Mouse (Mus musculus) heart, embryonic 12.5 days (tissue): ENCODE results near the gene Zfp1. TPM values are rescaled to one million over a fixed set of nuclear protein-coding genes. Genes with fewer than 3 reads are reported as not detected.

ENCODE experiments used
- ATAC-seq: fragments of 200-750 bp; cut with Nextera tagmentation; 2 replicates; pipeline ENCODE4 v1.8.0; 2017; ENCODE audit warnings: moderate TSS enrichment, moderate library complexity; ENCODE audit not compliant: insufficient number of reproducible peaks, low FRiP score
- H3K27ac ChIP-seq: fragments of 300-500 bp; sonication (generic); 2 replicates; pipeline ENCODE4 v1.5.1; 2016; ENCODE audit warnings: mild to moderate bottlenecking, moderate library complexity; ENCODE audit not compliant: poor library complexity, severe bottlenecking
- H3K27me3 ChIP-seq: fragments of 300-500 bp; sonication (generic); replicated peaks from 2 replicates; pipeline ENCODE4 v1.6.1; 2016; ENCODE audit warnings: mild to moderate bottlenecking, moderate library complexity
- H3K36me3 ChIP-seq: fragments of 300-500 bp; sonication (generic); 2 replicates; pipeline ENCODE4 v1.6.1; 2016; ENCODE audit warnings: mild to moderate bottlenecking, moderate library complexity
- H3K4me1 ChIP-seq: fragments of 300-500 bp; sonication (generic); replicated peaks from 2 replicates; pipeline ENCODE4 v1.6.1; 2016; ENCODE audit warnings: mild to moderate bottlenecking
- H3K4me2 ChIP-seq: fragments of 300-500 bp; sonication (generic); 2 replicates; pipeline ENCODE4 v1.6.1; 2016; ENCODE audit warnings: mild to moderate bottlenecking, moderate library complexity
- H3K4me3 ChIP-seq: fragments of 300-500 bp; sonication (generic); 2 replicates; pipeline ENCODE4 v1.5.1; 2016; ENCODE audit warnings: mild to moderate bottlenecking
- H3K9ac ChIP-seq: fragments of 300-500 bp; sonication (generic); 2 replicates; pipeline ENCODE4 v1.6.1; 2016; ENCODE audit warnings: mild to moderate bottlenecking, moderate library complexity
- H3K9me3 ChIP-seq: fragments of 300-500 bp; sonication (generic); replicated peaks from 2 replicates; pipeline ENCODE4 v1.6.1; 2016; ENCODE audit warnings: mild to moderate bottlenecking, moderate library complexity
- WGBS: fragments of 180-500 bp; shearing (Covaris S2); methylation state at CpG from one replicate; pipeline ENCODE4 v1.1.7; 2016; 5-methylcytosine and 5-hydroxymethylcytosine counted together
- polyA plus RNA-seq: library from polyadenylated mRNA; unstranded; fragments of >200 nt; fragmentation: Nextera tagmentation; extraction: Ambion mirVana; gene quantifications from 2 replicates; pipeline ENCODE4 v1.2.1, GENCODE M21; 2016

Zfp1 gene
- polyA plus RNA-seq, 1 experiment from 2014 or later: 14.4 TPM

DNA sequence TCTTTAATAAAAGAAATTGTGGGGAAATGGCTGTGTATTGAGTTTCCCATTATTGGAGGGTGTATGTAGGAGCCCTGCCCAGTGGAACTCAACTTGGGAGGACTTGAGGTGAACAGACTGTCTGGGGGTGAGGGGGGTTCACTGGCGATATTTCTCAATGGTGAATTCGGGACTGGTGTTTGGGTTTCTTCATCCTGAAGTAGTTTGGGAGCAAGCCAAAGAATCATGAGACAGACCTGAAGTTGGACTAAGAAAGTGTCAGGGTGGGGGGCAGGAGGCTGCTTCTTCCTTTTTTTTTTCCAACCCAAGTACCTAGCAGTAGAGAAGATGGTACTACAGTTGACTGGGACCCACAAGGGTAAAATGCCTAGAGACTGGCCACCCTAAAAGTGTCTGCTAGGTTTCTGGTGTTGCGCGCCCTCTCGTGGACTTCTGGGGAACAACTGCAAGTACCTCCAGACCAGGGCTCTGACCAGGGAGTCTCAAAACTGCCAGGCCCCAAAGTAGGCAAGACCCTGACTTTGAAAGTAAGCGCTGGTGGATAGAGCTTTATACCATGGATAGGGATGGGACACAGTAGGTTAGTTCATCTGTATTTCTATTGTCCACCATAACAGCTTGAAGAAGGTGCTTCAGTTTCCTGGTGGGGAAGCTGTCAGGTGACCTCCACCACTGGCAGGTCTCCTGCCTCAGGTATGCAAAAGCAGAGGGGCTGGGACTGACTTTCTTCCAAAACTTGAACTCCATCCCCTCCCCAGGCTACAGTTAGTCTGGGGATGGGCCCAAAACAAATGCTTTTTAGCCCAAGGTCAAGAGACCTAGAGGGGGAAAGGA lies 17.3 kb upstream of the Zfp1 start:
- Histone ChIP-seq H3K4me3 (no peak overlapping the region), H3K27me3 (no peaks in the 10 kb centered on the region), H3K4me1 (peaks cover 16% of the 10 kb centered on the region), H3K4me2 (no peak overlapping the region), H3K9me3 (no peaks in the 10 kb centered on the region), H3K9ac (no peak overlapping the region), H3K36me3 (peaks cover 18% of the 10 kb centered on the region; the same call in 1 of the 2 replicates), H3K27ac (no peak overlapping the region)
- ATAC-seq: 0 out of 2 replicates have a peak, but pooled peaks have one; percentile 17
- 30% methylated on average over 6 of the region's 6 CpGs for WGBS

DNA sequence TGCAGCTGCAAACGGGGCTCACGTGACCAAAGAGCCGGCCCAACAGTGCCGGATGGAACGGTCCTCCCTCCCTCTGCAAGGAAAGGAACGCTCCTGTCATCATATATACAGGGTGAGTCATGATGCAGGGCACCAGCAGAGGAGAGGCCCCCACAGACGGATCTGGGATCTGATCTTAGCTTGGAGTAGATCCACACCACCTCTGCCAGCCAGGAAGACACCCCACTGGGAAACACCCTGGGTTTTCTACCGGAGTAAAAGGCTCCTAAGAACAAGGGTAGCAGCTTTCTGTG lies 16.7 kb upstream of the Zfp1 start:
- Histone ChIP-seq H3K27ac (no peak overlapping the region), H3K4me1 (peaks cover 16% of the 10 kb centered on the region), H3K4me2 (no peak overlapping the region), H3K9ac (no peak overlapping the region), H3K27me3 (no peaks in the 10 kb centered on the region), H3K9me3 (no peaks in the 10 kb centered on the region), H3K36me3 (peaks cover 13% of the 10 kb centered on the region; the same call in 1 of the 2 replicates), H3K4me3 (no peak overlapping the region)
- no peak for ATAC-seq
- 67% methylated on average over 8 of the region's 8 CpGs for WGBS

DNA sequence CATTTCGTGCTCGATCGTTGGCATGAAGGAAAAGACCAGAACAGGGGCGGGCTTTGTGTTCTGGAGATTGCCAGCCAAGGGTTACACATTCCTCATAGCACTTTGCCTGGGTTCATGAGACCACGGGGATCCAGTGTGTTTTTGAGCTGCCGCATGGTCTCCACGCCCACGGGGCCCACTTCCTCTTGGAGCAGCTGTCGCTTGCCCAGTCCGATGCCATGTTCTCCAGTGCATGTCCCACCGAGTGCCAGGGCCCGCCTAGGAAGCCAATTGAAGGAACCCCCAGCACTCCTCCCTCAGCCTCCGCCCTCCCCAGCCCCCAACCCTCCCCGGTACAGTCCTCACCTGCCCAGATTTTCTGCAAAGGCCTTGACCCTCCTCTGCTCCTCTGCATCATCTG lies 16.3 kb upstream of the Zfp1 start:
- Histone ChIP-seq H3K4me2 (no peak overlapping the region), H3K36me3 (peaks cover 8% of the 10 kb centered on the region; the same call in 1 of the 2 replicates), H3K27ac (no peak overlapping the region), H3K9me3 (no peaks in the 10 kb centered on the region), H3K27me3 (no peaks in the 10 kb centered on the region), H3K4me3 (no peak overlapping the region), H3K4me1 (peaks cover 16% of the 10 kb centered on the region), H3K9ac (no peak overlapping the region)
- 90% methylated on average over 14 of the region's 14 CpGs for WGBS
- ATAC-seq: no peak

DNA sequence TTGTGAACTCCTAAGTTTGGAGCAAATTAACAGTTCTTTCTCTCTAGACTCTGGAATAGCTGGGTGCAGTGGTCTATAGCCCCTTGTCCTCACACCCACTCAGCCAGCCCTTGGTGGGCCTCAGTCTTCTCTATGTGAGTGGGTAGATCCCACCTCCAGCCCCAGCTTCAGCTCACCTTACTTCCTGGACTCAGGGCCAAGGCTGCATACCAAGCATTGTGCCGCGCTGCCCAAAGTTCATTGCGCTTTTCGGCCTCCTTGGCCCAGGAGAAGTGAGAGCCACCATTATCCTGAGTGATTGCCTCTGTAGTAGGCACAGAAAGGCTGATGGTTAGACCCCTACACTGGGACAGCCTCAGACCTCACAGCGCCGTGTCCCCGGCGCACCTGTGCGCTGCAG lies 15.3 kb upstream of the Zfp1 start:
- Histone ChIP-seq H3K27me3 (no peaks in the 10 kb centered on the region), H3K9ac (no peak overlapping the region), H3K27ac (no peak overlapping the region), H3K9me3 (no peaks in the 10 kb centered on the region), H3K36me3 (0 out of 2 replicates have a peak, but pooled peaks cover 1% of the 10 kb centered on the region), H3K4me2 (no peak overlapping the region), H3K4me3 (no peak overlapping the region), H3K4me1 (peaks cover 16% of the 10 kb centered on the region)
- no peak for ATAC-seq
- WGBS: 95% methylated on average over 9 of the region's 9 CpGs

DNA sequence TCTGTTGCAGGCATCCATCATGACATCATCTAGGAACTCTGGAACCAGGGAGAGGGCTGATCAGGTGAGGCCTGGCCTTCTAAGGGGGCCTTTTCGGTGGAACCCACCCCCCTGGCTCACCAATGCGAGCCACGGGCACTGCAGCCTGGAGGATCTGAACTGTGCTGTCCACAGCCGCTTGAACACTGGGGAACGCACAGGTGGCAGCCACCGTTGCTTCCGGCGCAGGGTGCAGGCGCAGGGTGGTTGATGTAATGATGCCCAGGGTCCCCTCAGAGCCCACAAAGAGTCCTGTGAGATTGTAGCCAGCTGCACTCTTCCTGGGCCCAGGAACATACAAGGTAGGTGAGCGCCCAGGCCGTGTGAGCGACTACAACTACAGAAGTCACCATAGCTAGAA lies 14.8 kb upstream of the Zfp1 start:
- WGBS: 89% methylated on average over 12 of the region's 12 CpGs
- peaks cover 16% of the 10 kb centered on the region for H3K4me1 ChIP-seq
- H3K27me3 ChIP-seq: no peaks in the 10 kb centered on the region
- H3K4me2 ChIP-seq: no peak overlapping the region
- H3K36me3 ChIP-seq: no peaks in the 10 kb centered on the region
- no peak overlapping the region for H3K4me3 ChIP-seq
- H3K9me3 ChIP-seq: 0 out of 2 replicates have a peak, but pooled peaks cover 3% of the 10 kb centered on the region
- no peak overlapping the region for H3K9ac ChIP-seq
- ATAC-seq: no peak
- no peak overlapping the region for H3K27ac ChIP-seq

DNA sequence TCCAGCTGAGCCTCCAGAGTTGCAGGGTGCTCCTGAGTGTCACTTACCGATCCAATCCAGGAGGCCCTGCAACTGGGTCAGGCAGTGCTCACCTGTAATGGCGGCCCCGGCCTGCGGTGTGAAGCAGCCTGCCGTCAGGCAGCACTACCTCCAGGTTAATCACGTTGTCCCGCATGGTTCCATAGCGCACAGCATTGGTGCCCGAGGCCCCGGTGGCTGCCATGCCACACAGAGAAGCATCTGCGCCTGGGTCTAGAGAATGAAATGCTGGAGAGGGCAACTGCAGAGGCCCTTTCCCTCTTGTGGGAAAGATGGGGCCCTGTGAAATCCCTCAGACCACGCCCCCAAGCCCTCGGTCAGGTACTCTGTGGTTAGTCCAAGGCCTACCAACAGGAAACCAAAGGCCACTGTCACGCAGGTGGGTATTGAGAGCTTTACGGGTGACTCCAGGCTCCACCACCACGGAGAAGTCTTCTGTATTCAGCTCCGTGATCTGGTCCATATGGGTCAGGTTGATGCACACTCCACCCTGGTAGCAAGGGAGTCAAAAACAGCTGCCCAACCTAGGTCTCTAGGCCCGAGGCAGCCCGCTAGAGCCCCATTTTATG lies 14.2 kb upstream of the Zfp1 start:
- no peaks in the 10 kb centered on the region for H3K36me3 ChIP-seq
- no peak overlapping the region for H3K27ac ChIP-seq
- H3K9me3 ChIP-seq: 0 out of 2 replicates have a peak, but pooled peaks cover 5% of the 10 kb centered on the region
- WGBS: 85% methylated on average over 19 of the region's 19 CpGs
- no peak overlapping the region for H3K4me3 ChIP-seq
- H3K27me3 ChIP-seq: no peaks in the 10 kb centered on the region
- ATAC-seq: no peak
- no peak overlapping the region for H3K9ac ChIP-seq
- no peak overlapping the region for H3K4me2 ChIP-seq
- H3K4me1 ChIP-seq: peaks cover 12% of the 10 kb centered on the region

DNA sequence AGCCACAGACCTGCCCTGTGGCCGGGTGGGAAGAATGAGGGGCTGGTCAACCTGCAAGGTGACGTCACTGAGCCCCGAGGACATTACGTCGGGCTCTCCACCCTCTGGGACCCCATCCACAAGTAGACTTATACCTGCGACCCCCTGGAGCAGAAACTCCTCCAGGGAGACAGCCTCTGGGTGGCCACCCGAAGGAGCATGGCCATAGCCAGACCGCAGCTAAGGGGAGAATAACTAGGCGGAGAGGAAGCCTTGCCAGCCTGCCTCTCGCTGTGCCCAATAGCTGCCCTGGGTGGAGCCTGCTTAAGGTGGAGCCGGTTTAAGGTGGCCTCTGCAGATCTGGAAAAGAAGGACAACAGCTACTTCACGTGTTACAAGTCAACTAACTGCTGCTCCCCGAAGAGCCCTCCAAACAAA lies 13.1 kb upstream of the Zfp1 start, which contains the start of gene Ldhd:
TSS of gene Ldhd (minus strand) at position 270 of the 417 bp plus-strand sequence.
- Histone ChIP-seq H3K36me3 (no peaks in the 10 kb centered on the region), H3K9ac (peak within 1 kb of the TSS; percentile 34; the same call in 1 of the 2 replicates), H3K27me3 (no peaks in the 10 kb centered on the region), H3K27ac (no peak within 1 kb of the TSS), H3K4me3 (peak within 1 kb of the TSS; percentile 37), H3K4me1 (peaks cover under 1% of the 10 kb centered on the region; the same call in 1 of the 2 replicates), H3K9me3 (0 out of 2 replicates have a peak, but pooled peaks cover 5% of the 10 kb centered on the region), H3K4me2 (peak within 1 kb of the TSS; percentile 65)
- WGBS: 28% methylated on average over 13 of the region's 13 CpGs
- peak; percentile 29; the same call in 1 of the 2 replicates for ATAC-seq

DNA sequence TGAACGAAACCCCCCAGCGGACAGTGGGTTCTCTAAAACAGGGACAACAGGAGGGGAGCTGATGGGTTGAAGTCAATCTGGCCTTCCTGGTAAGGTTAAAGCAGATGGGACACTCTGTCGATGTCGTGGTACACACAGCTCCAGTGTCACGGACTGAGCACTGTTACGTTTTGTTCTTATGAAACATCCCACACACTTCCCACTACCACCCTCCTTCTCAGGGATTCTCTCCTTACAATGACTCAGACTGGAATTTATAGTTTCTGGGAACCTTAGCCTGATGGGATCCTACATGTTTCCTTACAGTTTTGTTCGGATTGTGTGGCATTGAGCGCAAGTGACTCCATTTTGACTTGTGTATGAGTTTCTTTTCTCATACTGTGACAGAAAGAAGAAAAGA lies 11.6 kb upstream of the Zfp1 start:
- Histone ChIP-seq H3K4me2 (no peak overlapping the region), H3K27ac (no peak overlapping the region), H3K36me3 (no peaks in the 10 kb centered on the region), H3K4me3 (no peak overlapping the region), H3K9ac (no peak overlapping the region), H3K27me3 (no peaks in the 10 kb centered on the region), H3K9me3 (0 out of 2 replicates have a peak, but pooled peaks cover 5% of the 10 kb centered on the region), H3K4me1 (no peaks in the 10 kb centered on the region)
- no peak for ATAC-seq
- WGBS: 92% methylated on average over 8 of the region's 8 CpGs

DNA sequence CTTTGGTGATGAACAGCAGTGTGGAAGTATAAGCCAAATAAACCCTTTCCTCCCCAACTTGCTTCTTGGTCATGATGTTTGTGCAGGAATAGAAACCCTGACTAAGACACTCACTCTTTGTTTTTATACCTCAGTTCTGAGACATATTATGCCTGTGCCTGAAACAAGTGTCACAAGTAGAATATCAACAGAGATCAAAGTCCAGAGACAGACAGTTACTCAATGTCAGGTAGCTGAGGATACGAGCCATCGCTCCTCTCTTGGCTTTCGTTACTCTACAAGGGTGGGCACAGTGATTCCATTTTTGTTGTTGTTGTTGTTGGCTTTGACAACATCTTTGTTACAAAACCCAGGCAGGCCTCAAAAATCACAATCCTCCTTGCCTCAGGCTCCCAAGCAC lies 10.2 kb upstream of the Zfp1 start:
- ATAC-seq: no peak
- H3K36me3 ChIP-seq: no peaks in the 10 kb centered on the region
- H3K9me3 ChIP-seq: 0 out of 2 replicates have a peak, but pooled peaks cover 5% of the 10 kb centered on the region
- no peak overlapping the region for H3K9ac ChIP-seq
- 90% methylated on average over 3 of the region's 3 CpGs for WGBS
- H3K27me3 ChIP-seq: no peaks in the 10 kb centered on the region
- H3K4me3 ChIP-seq: no peak overlapping the region
- no peak overlapping the region for H3K27ac ChIP-seq
- H3K4me2 ChIP-seq: no peak overlapping the region
- no peaks in the 10 kb centered on the region for H3K4me1 ChIP-seq

DNA sequence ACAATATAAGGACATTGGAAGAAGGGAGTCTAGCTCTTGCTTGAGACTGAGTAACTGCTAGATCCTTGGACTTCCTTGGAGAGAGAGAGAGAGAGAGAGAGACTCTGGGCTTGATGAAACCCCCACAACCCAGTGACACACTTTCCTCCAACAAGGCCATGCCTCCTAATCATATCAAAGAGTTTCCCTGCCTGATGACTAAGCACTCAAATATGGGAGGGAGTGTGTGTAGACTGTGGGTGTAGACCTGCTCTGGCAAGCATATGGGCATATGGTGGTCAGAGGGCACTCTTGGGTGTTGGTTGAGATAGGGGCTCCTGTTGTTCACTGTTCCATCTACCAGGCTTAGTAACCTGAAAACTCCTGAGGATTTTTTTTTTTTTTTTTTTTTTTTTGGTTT lies 5.1 kb upstream of the Zfp1 start:
- H3K9me3 ChIP-seq: 0 out of 2 replicates have a peak, but pooled peaks cover 5% of the 10 kb centered on the region
- H3K27me3 ChIP-seq: no peaks in the 10 kb centered on the region
- H3K4me2 ChIP-seq: no peak overlapping the region
- no peaks in the 10 kb centered on the region for H3K36me3 ChIP-seq
- ATAC-seq: no peak
- no peak overlapping the region for H3K4me3 ChIP-seq
- no peak overlapping the region for H3K27ac ChIP-seq
- no peak overlapping the region for H3K9ac ChIP-seq
- H3K4me1 ChIP-seq: peaks cover 9% of the 10 kb centered on the region

DNA sequence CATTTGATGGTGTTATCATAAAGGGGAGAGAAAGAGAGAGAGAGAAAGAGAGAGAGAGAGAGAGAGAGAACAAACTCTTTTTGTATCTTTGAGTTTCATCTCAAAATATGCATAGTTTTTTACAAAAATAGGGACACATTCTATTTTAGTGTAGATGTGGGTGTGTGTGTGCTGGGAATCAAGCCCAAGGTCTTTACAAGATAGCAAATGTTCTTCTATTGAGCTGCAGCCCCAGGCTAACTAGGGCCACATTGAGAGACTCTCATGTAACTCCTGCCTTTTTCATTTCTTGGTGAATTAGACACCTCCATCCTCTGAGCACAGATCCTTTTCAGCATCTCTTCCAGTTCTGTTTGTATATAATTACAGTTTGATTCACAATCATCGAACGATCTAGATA lies 2.1 kb upstream of the Zfp1 start:
- Histone ChIP-seq H3K36me3 (no peaks in the 10 kb centered on the region), H3K4me3 (no peak overlapping the region), H3K9ac (no peak overlapping the region), H3K9me3 (no peaks in the 10 kb centered on the region), H3K27me3 (no peaks in the 10 kb centered on the region), H3K4me2 (no peak overlapping the region), H3K4me1 (peaks cover 15% of the 10 kb centered on the region), H3K27ac (no peak overlapping the region)
- WGBS: 89% methylated on average over 2 of the region's 2 CpGs
- ATAC-seq: no peak
